Mouse (Mus musculus) brown adipose tissue, adult 24 weeks (tissue): ENCODE data around the gene Nat10. TPM values are rescaled to one million over a fixed set of nuclear protein-coding genes. Genes with fewer than 3 reads are reported as not detected.
A peak's percentile ranks its signal among the peaks of the same experiment; 100 is the strongest.

Source experiments
- H3K27ac ChIP-seq: fragments of 200-500 bp; replicated peaks from 2 replicates; pipeline ENCODE4 v1.5.1; 2012; ENCODE audit warnings: low read depth, mild to moderate bottlenecking, low read length
- H3K4me1 ChIP-seq: fragments of 200-500 bp; 2 replicates; pipeline ENCODE4 v1.6.1; 2012; ENCODE audit warnings: low read length, mixed read lengths; ENCODE audit not compliant: control insufficient read depth, insufficient read depth, insufficient read length
- H3K4me3 ChIP-seq: fragments of 200-500 bp; 2 replicates; pipeline ENCODE4 v1.5.1; 2012; ENCODE audit warnings: low read depth, mild to moderate bottlenecking, low read length, moderate library complexity; ENCODE audit not compliant: insufficient read depth
- polyA plus RNA-seq: library from polyadenylated mRNA; stranded (reverse); fragments of >200 nt; gene quantifications from 2 replicates; pipeline ENCODE4 v1.2.4, GENCODE M21; 2012; ENCODE audit not compliant: missing spikeins, insufficient read depth, insufficient read length

Nat10 gene
- polyA plus RNA-seq, 1 experiment, result 6.9 TPM

- Histone ChIP-seq H3K4me1 (no peaks in the 10 kb centered on the region), H3K4me3 (peak overlapping the region; percentile 72), H3K27ac (no peak overlapping the region; the same call in 1 of the 2 replicates)
Measured at GRCm38 (mm10) chr2:103760421-103760820, 649 bp downstream of the Nat10 start.

- Histone ChIP-seq H3K4me3 (no peak overlapping the region), H3K4me1 (no peaks in the 10 kb centered on the region)
Measured at GRCm38 (mm10) chr2:103755458-103756085, 5.5 kb downstream of the Nat10 start.

GRCm38 (mm10) chr2:103754614-103755013, 6.5 kb downstream of the Nat10 start:
- Histone ChIP-seq H3K4me1 (no peaks in the 10 kb centered on the region), H3K27ac (no peak overlapping the region)

More at GRCm38 (mm10) chr2:103755458-103756085, 5.5 kb downstream of the Nat10 start:
- no peak overlapping the region for H3K27ac ChIP-seq

GRCm38 (mm10) chr2:103751771-103752170, 9.3 kb downstream of the Nat10 start:
- Histone ChIP-seq H3K27ac (no peak overlapping the region), H3K4me1 (no peaks in the 10 kb centered on the region), H3K4me3 (no peak overlapping the region)

More at GRCm38 (mm10) chr2:103754614-103755013, 6.5 kb downstream of the Nat10 start:
- H3K4me3 ChIP-seq, result no peak overlapping the region

- Histone ChIP-seq H3K4me1 (no peaks in the 10 kb centered on the region), H3K27ac (no peak overlapping the region), H3K4me3 (no peak overlapping the region)
Measured at GRCm38 (mm10) chr2:103749091-103749490, 12.0 kb downstream of the Nat10 start.

- H3K4me3 ChIP-seq, result no peak overlapping the region
- H3K4me1 ChIP-seq, result no peaks in the 10 kb centered on the region
- no peak overlapping the region for H3K27ac ChIP-seq
Measured at GRCm38 (mm10) chr2:103747891-103748290, 13.2 kb downstream of the Nat10 start.

GRCm38 (mm10) chr2:103746761-103747160, 14.3 kb downstream of the Nat10 start:
- H3K4me3 ChIP-seq, result no peak overlapping the region
- no peaks in the 10 kb centered on the region for H3K4me1 ChIP-seq
- H3K27ac ChIP-seq, result no peak overlapping the region

- Histone ChIP-seq H3K4me3 (no peak overlapping the region), H3K4me1 (no peaks in the 10 kb centered on the region), H3K27ac (no peak overlapping the region)
Measured at GRCm38 (mm10) chr2:103746096-103746495, 15.0 kb downstream of the Nat10 start.

GRCm38 (mm10) chr2:103745481-103745880, 15.6 kb downstream of the Nat10 start:
- Histone ChIP-seq H3K27ac (no peak overlapping the region), H3K4me1 (no peaks in the 10 kb centered on the region), H3K4me3 (no peak overlapping the region)

- H3K4me1 ChIP-seq, result no peaks in the 10 kb centered on the region
- H3K4me3 ChIP-seq, result no peak overlapping the region
- no peak overlapping the region for H3K27ac ChIP-seq
Measured at GRCm38 (mm10) chr2:103743988-103744387, 17.1 kb downstream of the Nat10 start.

GRCm38 (mm10) chr2:103743536-103743935, 17.5 kb downstream of the Nat10 start:
- Histone ChIP-seq H3K4me3 (no peak overlapping the region), H3K27ac (no peak overlapping the region), H3K4me1 (no peaks in the 10 kb centered on the region)

GRCm38 (mm10) chr2:103742821-103743220, 18.2 kb downstream of the Nat10 start:
- Histone ChIP-seq H3K4me1 (no peaks in the 10 kb centered on the region), H3K27ac (no peak overlapping the region), H3K4me3 (no peak overlapping the region)

- H3K27ac ChIP-seq, result no peak overlapping the region
- H3K4me1 ChIP-seq, result no peaks in the 10 kb centered on the region
- H3K4me3 ChIP-seq, result no peak overlapping the region
Measured at GRCm38 (mm10) chr2:103731423-103731822, 29.6 kb downstream of the Nat10 start.

GRCm38 (mm10) chr2:103730999-103731398, 30.1 kb downstream of the Nat10 start:
- H3K27ac ChIP-seq, result no peak overlapping the region
- no peaks in the 10 kb centered on the region for H3K4me1 ChIP-seq
- H3K4me3 ChIP-seq, result no peak overlapping the region

GRCm38 (mm10) chr2:103728027-103728540, 33.0 kb downstream of the Nat10 start:
- H3K4me3 ChIP-seq, result no peak overlapping the region
- no peak overlapping the region for H3K27ac ChIP-seq
- H3K4me1 ChIP-seq, result no peaks in the 10 kb centered on the region

- H3K4me1 ChIP-seq, result no peaks in the 10 kb centered on the region
- H3K4me3 ChIP-seq, result no peak overlapping the region
- no peak overlapping the region for H3K27ac ChIP-seq
Measured at GRCm38 (mm10) chr2:103724521-103724920, 36.5 kb downstream of the Nat10 start.
